Mouse (Mus musculus): ENCODE measurements around the gene Galk2.

- TF ChIP-seq CTCF (IDR thresholded peaks at IDR 0.05; ENCODE audit: insufficient read depth, low read depth, low read length) (no peak), POLR2A (IDR thresholded peaks at IDR 0.05; ENCODE audit: insufficient read depth, low read depth, low read length) (no peak)
Measured at GRCm38 (mm10) chr2:125906407-125907066, 47.6 kb downstream of the Galk2 start.
